Mouse (Mus musculus): ENCODE results near the gene Pmm1.

DNA sequence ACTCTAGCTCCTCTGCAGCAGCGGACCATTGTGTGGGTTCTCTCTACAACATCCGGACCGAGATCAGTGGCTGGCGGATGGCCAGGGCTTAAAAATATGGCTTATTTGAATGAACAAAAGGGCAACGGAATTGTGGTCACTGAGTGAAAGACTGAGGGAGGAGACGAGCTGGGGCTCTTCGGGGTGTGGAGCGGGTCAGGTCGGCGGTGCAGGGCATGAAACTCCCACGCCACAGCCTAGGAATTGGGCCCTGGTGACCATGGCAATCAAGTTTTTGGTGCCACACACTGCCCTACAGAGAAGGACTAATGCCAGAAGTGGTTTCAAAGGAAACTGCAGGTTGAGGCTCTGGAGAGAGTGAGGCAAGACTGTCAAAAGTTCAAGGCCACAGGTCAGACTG, 32.5 kb downstream of the Pmm1 start:
- TF ChIP-seq CTCF (IDR thresholded peaks at IDR 0.05; ENCODE audit: borderline replicate concordance, insufficient read depth, low read length) (no peak), POLR2A (IDR thresholded peaks at IDR 0.05; ENCODE audit: low read depth, low read length) (no peak)
